Mouse (Mus musculus) midbrain, embryonic 12.5 days (tissue): Measurements from ENCODE around the gene Xpo4. TPM values are rescaled to one million over a fixed set of nuclear protein-coding genes. Genes with fewer than 3 reads are reported as not detected.

Experiments used
- ATAC-seq: fragments of 200-750 bp; cut with Nextera tagmentation; 2 replicates; pipeline ENCODE4 v1.8.0; 2017; ENCODE audit warnings: low read depth, moderate TSS enrichment, moderate library complexity; ENCODE audit not compliant: low FRiP score
- H3K27ac ChIP-seq: fragments of 300-500 bp; sonication (generic); replicated peaks from 2 replicates; pipeline ENCODE4 v1.5.1; 2016; ENCODE audit warnings: mild to moderate bottlenecking
- H3K27me3 ChIP-seq: fragments of 300-500 bp; sonication (generic); 2 replicates; pipeline ENCODE4 v1.6.1; 2016; ENCODE audit warnings: mild to moderate bottlenecking
- H3K36me3 ChIP-seq: fragments of 300-500 bp; sonication (generic); 2 replicates; pipeline ENCODE4 v1.6.1; 2016
- H3K4me1 ChIP-seq: fragments of 300-500 bp; sonication (generic); 2 replicates; pipeline ENCODE4 v1.6.1; 2016
- H3K4me2 ChIP-seq: fragments of 300-500 bp; sonication (generic); replicated peaks from 2 replicates; pipeline ENCODE4 v1.6.1; 2016; ENCODE audit warnings: mild to moderate bottlenecking, moderate library complexity
- H3K4me3 ChIP-seq: fragments of 300-500 bp; sonication (generic); 2 replicates; pipeline ENCODE4 v1.5.1; 2016; ENCODE audit warnings: mild to moderate bottlenecking
- H3K9ac ChIP-seq: fragments of 300-500 bp; sonication (generic); replicated peaks from 2 replicates; pipeline ENCODE4 v1.6.1; 2016; ENCODE audit warnings: mild to moderate bottlenecking, moderate library complexity
- H3K9me3 ChIP-seq: fragments of 300-500 bp; sonication (generic); 2 replicates; pipeline ENCODE4 v1.6.1; 2016; ENCODE audit warnings: mild to moderate bottlenecking
- WGBS: fragments of 180-500 bp; shearing (Covaris S2); methylation state at CpG from one replicate; pipeline ENCODE4 v1.1.7; 2016; 5-methylcytosine and 5-hydroxymethylcytosine counted together
- polyA plus RNA-seq: library from polyadenylated mRNA; unstranded; fragments of >200 nt; fragmentation: Nextera tagmentation; extraction: Ambion mirVana; gene quantifications from 2 replicates; pipeline ENCODE4 v1.2.1, GENCODE M21; 2016

Gene Xpo4
- polyA plus RNA-seq, 1 experiment from 2014 or later, result 25.3 TPM

GRCm38 (mm10) chr14:57545526-57545925 is 119.7 kb downstream of the Xpo4 start:
- no peak for ATAC-seq
- 88% methylated on average over 17 of the region's 17 CpGs for WGBS
- Histone ChIP-seq H3K9ac (no peak overlapping the region), H3K36me3 (peaks cover 5% of the 10 kb centered on the region; the same call in 1 of the 2 replicates), H3K9me3 (no peaks in the 10 kb centered on the region), H3K4me1 (0 out of 2 replicates have a peak, but pooled peaks cover 2% of the 10 kb centered on the region), H3K27me3 (peaks cover 18% of the 10 kb centered on the region), H3K4me3 (no peak overlapping the region), H3K27ac (no peak overlapping the region), H3K4me2 (no peak overlapping the region)

DNA sequence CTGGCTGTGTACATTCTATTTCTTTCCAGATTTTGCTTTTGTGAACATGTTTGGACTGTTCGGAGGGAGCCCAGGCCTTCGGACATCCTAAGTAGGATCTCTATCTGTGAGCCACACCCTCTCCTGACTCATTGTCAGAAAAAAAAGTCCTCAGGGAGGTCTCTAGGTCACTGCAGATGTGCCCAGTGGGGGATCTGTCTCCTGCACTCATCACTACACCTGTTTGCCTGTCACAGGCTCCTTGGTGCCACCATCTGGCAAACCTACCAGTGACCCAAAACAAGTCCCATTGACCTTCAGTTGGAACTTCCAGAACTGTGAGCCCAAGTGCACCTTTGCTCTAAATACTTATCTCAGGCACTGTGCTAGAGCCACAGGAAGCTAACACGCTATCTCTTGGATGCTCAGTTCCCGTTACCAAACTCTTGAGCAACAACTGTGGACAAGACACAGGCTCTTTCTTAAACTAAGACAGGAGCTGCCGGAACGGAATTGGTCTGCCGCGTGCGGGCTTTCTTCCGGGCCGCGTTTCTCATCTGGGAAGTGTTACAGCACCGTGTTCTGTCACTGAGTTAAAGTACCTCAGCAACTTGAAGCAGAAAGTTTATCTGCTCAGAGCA is 121.7 kb downstream of the Xpo4 start:
- no peak for ATAC-seq
- Histone ChIP-seq H3K4me2 (no peak overlapping the region), H3K4me3 (no peak overlapping the region), H3K9me3 (no peaks in the 10 kb centered on the region), H3K36me3 (no peaks in the 10 kb centered on the region), H3K9ac (no peak overlapping the region), H3K27me3 (peaks cover 32% of the 10 kb centered on the region), H3K27ac (no peak overlapping the region), H3K4me1 (peaks cover 2% of the 10 kb centered on the region; the same call in 1 of the 2 replicates)
- 94% methylated on average over 13 of the region's 13 CpGs for WGBS

DNA sequence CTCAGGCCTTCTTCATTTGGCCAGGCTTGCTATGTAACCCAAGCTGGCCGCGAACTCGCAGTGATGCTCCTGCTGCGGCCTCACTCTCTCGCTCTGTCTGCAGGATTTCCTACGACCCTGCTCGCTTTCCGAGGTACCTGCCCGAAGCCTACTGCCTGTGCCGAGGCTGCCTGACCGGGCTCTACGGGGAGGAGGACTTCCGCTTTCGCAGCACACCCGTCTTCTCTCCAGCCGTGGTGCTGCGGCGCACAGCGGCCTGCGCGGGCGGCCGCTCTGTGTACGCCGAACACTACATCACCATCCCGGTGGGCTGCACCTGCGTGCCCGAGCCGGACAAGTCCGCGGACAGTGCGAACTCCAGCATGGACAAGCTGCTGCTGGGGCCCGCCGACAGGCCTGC is 123.0 kb downstream of the Xpo4 start:
- Histone ChIP-seq H3K9ac (no peak overlapping the region), H3K4me3 (peak overlapping the region; percentile 18; the same call in 1 of the 2 replicates), H3K9me3 (no peaks in the 10 kb centered on the region), H3K4me2 (peak overlapping the region; percentile 36), H3K27me3 (peaks cover 42% of the 10 kb centered on the region), H3K4me1 (peaks cover 15% of the 10 kb centered on the region), H3K27ac (no peak overlapping the region), H3K36me3 (no peaks in the 10 kb centered on the region)
- ATAC-seq, result no peak
- 35% methylated on average over 34 of the region's 34 CpGs for WGBS

DNA sequence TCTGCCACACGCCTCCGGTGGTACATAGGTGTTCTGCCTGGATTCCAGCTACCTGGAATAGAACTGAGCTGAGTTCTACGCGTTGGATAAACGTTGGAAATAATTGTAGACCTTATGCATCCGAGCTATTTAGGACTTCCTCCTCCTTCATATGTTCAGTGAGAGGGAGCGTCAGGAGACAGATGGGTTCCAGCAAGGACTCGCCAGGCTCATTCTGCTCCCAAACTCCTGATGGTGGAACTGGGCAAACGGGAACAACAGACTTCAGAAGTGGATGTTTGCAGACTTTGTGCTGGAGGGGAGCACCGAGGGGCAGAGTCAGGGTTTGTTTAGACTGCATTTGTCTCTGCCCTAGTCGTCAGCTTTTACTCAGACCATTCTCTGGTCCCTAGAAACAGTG is 124.5 kb downstream of the Xpo4 start:
- H3K27me3 ChIP-seq, result peaks cover 53% of the 10 kb centered on the region
- H3K27ac ChIP-seq, result no peak overlapping the region
- ATAC-seq, result no peak
- H3K4me1 ChIP-seq, result peaks cover 20% of the 10 kb centered on the region
- 89% methylated on average over 11 of the region's 11 CpGs for WGBS
- no peak overlapping the region for H3K9ac ChIP-seq
- H3K9me3 ChIP-seq, result no peaks in the 10 kb centered on the region
- no peaks in the 10 kb centered on the region for H3K36me3 ChIP-seq
- no peak overlapping the region for H3K4me2 ChIP-seq
- no peak overlapping the region for H3K4me3 ChIP-seq

- Histone ChIP-seq H3K9ac (no peak overlapping the region), H3K36me3 (no peaks in the 10 kb centered on the region), H3K4me1 (peaks cover 34% of the 10 kb centered on the region), H3K9me3 (no peaks in the 10 kb centered on the region), H3K4me2 (peak overlapping the region; percentile 26), H3K4me3 (no peak overlapping the region), H3K27me3 (peaks cover 65% of the 10 kb centered on the region), H3K27ac (0 out of 2 replicates have a peak overlapping the region, but pooled peaks have one; percentile 25)
- ATAC-seq, result peak; percentile 42; the same call in 1 of the 2 replicates
- 5% methylated on average over 16 of the region's 16 CpGs for WGBS
Measured at GRCm38 (mm10) chr14:57537261-57538015, 127.8 kb downstream of the Xpo4 start.

DNA sequence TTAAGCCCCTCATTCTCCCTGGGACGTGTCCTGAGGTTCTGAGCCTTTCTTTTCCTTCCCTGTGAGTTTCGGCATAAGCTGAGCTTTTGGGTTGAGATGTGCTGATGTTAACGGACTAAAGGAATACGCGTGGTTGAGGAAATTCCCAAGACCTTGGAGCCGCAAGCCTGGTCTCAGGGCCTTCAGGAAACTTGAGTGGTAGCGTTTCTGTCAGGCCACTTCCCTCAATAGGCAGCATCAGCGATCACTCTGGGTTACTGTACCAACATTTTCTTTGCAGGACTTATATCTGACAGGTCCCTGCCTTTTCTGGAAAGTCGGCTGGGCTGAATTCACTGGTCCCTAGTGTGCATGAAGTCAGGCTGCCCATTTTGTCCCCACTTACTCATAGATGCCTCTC is 128.4 kb downstream of the Xpo4 start:
- ATAC-seq, result no peak
- Histone ChIP-seq H3K27ac (0 out of 2 replicates have a peak overlapping the region, but pooled peaks have one; percentile 25), H3K4me2 (no peak overlapping the region; the same call in 1 of the 2 replicates), H3K4me1 (peaks cover 32% of the 10 kb centered on the region), H3K9me3 (no peaks in the 10 kb centered on the region), H3K9ac (no peak overlapping the region), H3K27me3 (peaks cover 59% of the 10 kb centered on the region), H3K36me3 (no peaks in the 10 kb centered on the region), H3K4me3 (no peak overlapping the region)
- WGBS, result 32% methylated on average over 9 of the region's 9 CpGs

DNA sequence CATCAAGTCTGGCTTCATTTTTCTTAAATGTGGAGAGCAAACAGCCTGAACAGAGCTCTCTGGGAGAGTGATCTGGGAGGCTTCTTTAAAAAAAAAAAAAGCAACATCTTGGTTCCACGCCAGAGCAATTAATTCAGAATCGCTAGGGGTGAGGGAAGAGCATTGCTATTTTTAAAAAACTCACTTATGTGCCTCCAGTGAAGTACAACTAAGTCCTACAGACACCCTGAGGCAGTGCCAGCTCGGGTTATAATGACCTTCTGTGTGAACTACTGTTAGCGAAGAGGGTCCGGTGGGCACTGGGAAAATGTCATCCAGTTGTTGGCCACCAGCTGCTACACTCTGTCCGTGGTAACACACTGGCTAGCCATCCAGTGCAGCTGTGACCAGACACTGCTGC is 129.6 kb downstream of the Xpo4 start:
- H3K27me3 ChIP-seq, result peaks cover 49% of the 10 kb centered on the region
- no peak overlapping the region for H3K4me3 ChIP-seq
- H3K9ac ChIP-seq, result no peak overlapping the region
- H3K27ac ChIP-seq, result no peak overlapping the region
- 78% methylated on average over 6 of the region's 6 CpGs for WGBS
- H3K9me3 ChIP-seq, result no peaks in the 10 kb centered on the region
- H3K36me3 ChIP-seq, result no peaks in the 10 kb centered on the region
- H3K4me2 ChIP-seq, result no peak overlapping the region
- no peak for ATAC-seq
- peaks cover 32% of the 10 kb centered on the region for H3K4me1 ChIP-seq

GRCm38 (mm10) chr14:57534961-57535360 is 130.3 kb downstream of the Xpo4 start:
- Histone ChIP-seq H3K9me3 (no peaks in the 10 kb centered on the region), H3K4me3 (no peak overlapping the region), H3K36me3 (no peaks in the 10 kb centered on the region), H3K9ac (no peak overlapping the region), H3K27ac (no peak overlapping the region), H3K27me3 (peaks cover 42% of the 10 kb centered on the region), H3K4me1 (peaks cover 32% of the 10 kb centered on the region), H3K4me2 (no peak overlapping the region; the same call in 1 of the 2 replicates)
- no peak for ATAC-seq
- WGBS, result 14% methylated on average over 8 of the region's 8 CpGs

- H3K4me3 ChIP-seq, result no peak overlapping the region
- 7% methylated on average over 5 of the region's 5 CpGs for WGBS
- H3K4me2 ChIP-seq, result no peak overlapping the region
- peak; percentile 32; the same call in 1 of the 2 replicates for ATAC-seq
- H3K4me1 ChIP-seq, result peaks cover 35% of the 10 kb centered on the region
- H3K27ac ChIP-seq, result no peak overlapping the region
- H3K9me3 ChIP-seq, result no peaks in the 10 kb centered on the region
- peaks cover 45% of the 10 kb centered on the region for H3K27me3 ChIP-seq
- no peaks in the 10 kb centered on the region for H3K36me3 ChIP-seq
- no peak overlapping the region for H3K9ac ChIP-seq
Measured at GRCm38 (mm10) chr14:57534346-57534745, 130.9 kb downstream of the Xpo4 start.

GRCm38 (mm10) chr14:57533841-57534240 is 131.4 kb downstream of the Xpo4 start:
- Histone ChIP-seq H3K4me3 (no peak overlapping the region), H3K4me2 (no peak overlapping the region), H3K4me1 (peaks cover 35% of the 10 kb centered on the region), H3K27ac (no peak overlapping the region), H3K36me3 (no peaks in the 10 kb centered on the region), H3K9ac (no peak overlapping the region), H3K27me3 (peaks cover 41% of the 10 kb centered on the region), H3K9me3 (no peaks in the 10 kb centered on the region)
- no peak for ATAC-seq
- 12% methylated on average over 11 of the region's 11 CpGs for WGBS

- no peak overlapping the region for H3K27ac ChIP-seq
- H3K4me1 ChIP-seq, result peaks cover 32% of the 10 kb centered on the region
- no peaks in the 10 kb centered on the region for H3K9me3 ChIP-seq
- peaks cover 39% of the 10 kb centered on the region for H3K27me3 ChIP-seq
- ATAC-seq, result no peak
- 30% methylated on average over 3 of the region's 3 CpGs for WGBS
- H3K4me2 ChIP-seq, result no peak overlapping the region
- no peak overlapping the region for H3K9ac ChIP-seq
- H3K36me3 ChIP-seq, result no peaks in the 10 kb centered on the region
- H3K4me3 ChIP-seq, result no peak overlapping the region
Measured at GRCm38 (mm10) chr14:57533214-57533613, 132.0 kb downstream of the Xpo4 start.

- no peak for ATAC-seq
- H3K4me2 ChIP-seq, result no peak overlapping the region
- WGBS, result 88% methylated on average over 3 of the region's 3 CpGs
Measured at GRCm38 (mm10) chr14:57532577-57532976, 132.7 kb downstream of the Xpo4 start.

More at GRCm38 (mm10) chr14:57532577-57532976, 132.7 kb downstream of the Xpo4 start:
- Histone ChIP-seq H3K4me3 (no peak overlapping the region), H3K36me3 (no peaks in the 10 kb centered on the region), H3K9ac (no peak overlapping the region), H3K27ac (no peak overlapping the region), H3K27me3 (peaks cover 42% of the 10 kb centered on the region), H3K4me1 (peaks cover 26% of the 10 kb centered on the region), H3K9me3 (no peaks in the 10 kb centered on the region)
